Mouse (Mus musculus) spleen, adult 12 weeks (tissue): Measurements from ENCODE around the gene Mpc1.
"Not testable (repeated sequence)": the region's sequence is repeated elsewhere in the genome, so short reads cannot be mapped to it uniquely, and the experiment has no call there.

Experiments
- DNase-seq: peaks from one replicate; pipeline ENCODE4 v3.0.0; 2022; ENCODE audit warnings: low spot score

Gene Mpc1

DNA sequence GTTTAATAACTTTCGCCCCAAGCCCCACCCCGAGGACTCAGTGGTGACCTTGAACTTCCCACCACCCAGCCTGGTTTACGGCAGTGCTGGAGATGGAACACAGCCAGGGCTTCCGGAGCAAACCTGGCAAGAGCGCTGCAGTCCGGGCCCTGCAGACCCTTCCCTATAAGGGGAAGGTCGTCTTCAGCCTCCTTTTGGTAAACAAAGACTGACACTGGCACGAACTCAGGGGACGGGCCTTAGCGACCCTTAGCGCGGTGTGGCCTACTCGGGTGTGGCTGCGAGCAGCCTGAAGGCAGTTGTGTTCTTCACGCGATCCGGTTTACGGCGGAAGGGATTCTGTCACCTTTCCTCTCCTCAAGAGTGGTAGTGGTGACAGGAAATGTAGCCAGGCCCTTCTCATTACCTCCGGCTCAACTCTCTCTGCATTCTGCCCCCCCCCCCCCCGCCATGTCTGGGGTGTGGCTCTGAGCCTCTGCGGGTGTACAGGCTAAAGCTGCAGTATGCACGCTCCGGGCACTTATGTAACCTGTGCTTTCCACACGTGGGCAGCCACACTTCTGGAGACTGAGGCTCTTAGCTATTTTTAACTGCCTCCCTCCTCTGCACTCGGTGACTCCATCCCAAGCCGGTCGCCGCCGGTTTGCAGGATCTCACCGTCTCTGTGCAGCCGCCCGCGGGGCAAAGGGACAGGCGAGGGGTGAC is at the start of gene Mpc1:
TSS of gene Mpc1 (plus strand) at position 84 of the 705 bp plus-strand sequence.
- peak; percentile 33 for DNase-seq

DNA sequence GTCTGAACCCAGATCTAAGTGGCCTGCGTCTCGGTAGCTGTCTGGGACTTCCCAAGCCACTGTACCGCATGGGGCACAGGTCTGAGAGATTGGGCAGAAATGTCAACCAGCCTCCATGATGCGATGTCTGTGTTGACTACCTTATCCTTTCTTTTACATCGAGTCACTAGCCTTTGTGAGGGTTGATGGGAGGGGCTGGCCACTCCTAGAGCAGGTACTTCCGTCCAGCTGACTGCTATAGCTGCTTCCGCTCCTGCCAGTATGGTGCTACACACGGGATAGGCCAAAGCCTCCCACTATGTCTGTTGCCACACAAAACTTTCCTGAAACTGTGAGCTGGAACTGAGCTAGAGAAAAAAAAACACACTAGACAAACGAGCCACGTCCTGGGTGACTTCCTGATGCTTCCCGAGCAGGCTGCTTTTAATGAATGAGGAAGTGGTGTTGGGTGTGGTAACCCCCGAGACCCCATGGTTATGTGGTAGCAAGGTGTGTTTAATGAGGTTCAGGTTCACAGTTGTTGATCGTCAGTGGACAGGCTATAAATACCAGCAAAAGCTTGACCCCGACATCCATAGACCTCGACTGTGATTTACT is 49.0 kb upstream of the Mpc1 start:
- no peak for DNase-seq

DNA sequence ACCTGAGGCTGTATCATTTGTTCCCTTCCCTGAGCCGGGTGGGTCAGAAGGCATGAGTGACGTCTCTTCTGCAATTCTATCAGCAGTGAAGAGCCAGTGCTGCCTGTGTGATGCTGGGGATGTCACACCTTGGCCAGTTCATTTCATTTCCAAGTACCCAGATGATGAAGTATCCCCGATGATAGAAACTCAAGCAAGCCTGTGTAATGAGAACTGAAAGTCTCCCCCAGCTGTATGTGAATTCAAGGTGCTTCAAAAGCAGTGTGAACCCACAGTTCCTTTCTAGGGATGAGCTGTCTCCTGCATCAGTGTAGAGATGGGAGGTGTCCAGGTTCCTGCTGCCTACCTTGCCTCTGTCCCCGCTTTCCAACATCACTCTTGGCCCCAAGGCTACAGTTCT is 48.2 kb upstream of the Mpc1 start:
- DNase-seq, result no peak

DNA sequence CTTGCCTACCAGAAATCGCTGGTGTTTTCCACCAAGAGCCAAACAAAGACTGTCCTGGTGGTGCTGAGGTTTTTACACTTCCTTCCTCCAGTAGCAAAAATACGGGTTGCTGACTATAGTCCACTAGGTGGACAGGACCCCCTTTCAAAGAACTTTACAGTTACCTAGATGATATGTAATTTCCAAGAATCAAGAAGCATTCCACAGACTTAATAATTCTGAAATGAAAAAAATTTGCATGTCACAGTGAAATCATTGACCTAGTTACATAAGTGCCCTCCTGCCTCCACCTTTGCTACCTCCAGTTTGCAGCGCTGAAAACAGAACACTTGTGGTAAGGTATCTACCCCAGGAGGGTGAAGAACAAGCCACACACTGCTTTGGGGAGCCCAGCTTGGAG is 47.0 kb upstream of the Mpc1 start, which contains the start of gene Ccr6:
TSS of gene Ccr6 (plus strand) at position 301 of the 400 bp plus-strand sequence.
- no peak for DNase-seq

DNA sequence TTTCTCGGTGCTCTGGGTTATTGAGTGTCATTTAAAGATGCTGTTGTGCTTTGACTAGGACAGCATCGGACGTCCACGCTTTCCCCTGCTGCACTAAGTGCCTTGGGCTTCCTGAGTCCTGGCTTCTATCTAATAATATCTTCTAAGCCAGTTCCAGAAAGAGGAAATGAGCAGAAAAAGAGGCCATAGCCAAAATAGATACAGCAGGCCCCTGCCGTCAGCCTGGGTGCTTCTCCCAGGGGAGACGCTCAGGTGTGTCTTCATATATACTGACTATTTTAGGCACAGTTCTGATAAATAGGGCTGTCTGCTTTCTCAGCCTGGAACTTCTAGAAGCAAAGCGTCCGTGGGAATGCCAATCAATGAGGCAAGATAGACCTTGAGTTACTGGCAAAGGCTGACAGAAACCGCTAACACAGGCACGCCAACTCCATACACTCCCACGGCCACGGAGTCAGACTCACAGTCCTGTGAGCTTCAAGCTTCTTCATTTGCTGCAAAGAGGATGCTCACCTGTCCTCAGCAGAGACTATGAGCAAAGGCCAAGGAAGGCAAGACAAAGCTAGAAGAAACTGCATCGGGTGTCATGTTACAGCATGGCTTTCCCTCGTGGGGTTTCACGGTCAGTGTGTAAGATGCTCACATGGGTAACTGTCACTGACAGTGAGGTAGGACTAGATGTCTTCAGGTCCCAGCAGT is 44.5 kb upstream of the Mpc1 start:
- DNase-seq, result no peak

DNA sequence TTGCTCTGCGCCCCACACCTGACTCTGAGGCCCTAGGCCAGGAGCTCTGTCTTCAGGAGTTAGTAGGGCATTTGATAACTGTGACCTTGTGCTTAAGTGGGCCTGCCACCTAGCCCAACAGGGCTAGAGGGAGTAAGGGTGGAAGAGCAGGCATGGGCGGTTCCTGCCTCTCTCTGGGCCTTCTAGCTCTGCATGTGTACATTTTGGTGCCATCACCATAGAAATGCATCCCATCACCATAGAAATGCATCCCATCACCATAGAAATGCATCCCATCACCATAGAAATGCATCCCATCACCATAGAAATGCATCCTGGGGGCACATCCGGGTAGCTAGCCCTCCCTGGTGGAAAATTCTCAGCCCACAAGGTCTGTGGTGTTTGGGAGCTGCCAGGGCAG is 43.1 kb upstream of the Mpc1 start:
- no peak for DNase-seq

DNA sequence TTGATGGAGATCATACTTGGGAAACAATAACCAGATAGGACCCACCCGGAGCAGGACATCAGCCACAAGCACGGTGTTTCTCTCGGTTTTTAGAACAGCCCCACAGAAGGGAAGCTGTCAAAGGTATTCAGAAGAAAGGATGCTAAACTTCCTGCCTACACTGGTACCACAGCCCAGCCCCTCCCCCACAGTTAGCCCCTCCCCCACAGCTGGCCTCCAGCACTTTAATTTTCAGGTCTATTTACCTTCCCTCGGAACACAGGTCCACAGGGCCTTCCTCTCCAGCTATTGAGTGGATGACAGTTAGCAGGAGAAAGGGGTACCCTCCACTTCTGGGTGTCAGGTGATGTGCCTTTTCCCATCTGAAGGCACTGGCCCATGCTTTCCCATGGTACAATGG is 42.2 kb upstream of the Mpc1 start:
- no peak for DNase-seq

DNA sequence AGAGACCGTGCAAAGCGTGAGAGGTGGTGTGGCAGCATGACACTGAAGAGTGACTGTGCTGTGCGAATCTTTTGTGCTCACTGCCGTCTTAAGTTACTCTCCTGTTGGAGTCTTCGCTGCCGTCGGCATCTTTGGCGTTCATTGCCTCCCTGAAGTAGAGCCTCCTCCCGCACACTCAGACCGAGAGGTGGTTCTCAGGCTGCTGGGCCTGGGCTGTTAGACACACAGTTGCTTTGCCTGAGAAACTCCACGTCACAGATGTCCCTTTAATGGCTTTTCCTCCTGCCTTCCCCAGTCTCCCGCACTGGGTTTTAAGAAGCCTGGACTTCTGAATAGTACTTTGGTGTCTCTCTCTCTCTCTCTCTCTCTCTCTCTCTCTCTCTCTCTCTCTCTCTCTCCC is 41.1 kb upstream of the Mpc1 start:
- DNase-seq, result no peak

DNA sequence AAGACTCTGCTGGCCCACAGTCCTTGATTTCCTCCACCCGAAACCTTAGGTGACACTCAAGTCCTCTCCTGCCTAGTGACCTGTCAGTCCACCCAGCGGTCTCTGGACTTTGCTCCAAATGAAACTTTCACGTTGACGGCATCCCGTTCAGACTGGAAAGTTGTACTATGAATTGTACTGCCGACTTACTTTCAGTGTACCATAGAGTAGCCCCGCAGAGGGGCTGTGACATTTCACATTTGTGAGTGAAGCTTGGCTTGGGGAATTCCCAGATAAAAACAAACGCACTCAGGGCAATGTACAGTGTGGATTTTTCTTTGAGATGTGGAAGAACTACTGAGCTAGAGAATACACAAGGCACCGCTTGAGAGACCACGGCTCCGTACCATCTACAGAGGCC is 40.5 kb upstream of the Mpc1 start:
- DNase-seq, result no peak

DNA sequence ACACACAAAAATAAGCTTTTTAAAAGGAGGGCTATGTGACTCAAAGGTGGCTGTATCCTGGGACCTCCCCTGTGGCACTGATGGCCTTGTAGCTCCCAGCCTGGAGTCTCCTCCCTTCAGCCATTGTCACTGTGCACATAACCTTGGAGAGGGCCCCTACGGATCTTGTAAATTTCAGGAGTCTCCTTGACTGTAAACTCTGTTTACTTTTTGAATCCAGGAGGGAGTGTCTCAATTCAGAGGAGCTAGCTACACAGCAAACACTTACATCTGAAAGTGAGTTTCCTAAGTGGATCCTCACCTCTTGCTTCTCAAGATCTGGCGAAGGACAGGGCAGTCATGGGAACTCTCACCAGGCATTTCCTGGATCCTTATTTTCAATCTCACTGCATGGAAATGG is 38.6 kb upstream of the Mpc1 start:
- DNase-seq, result no peak

DNA sequence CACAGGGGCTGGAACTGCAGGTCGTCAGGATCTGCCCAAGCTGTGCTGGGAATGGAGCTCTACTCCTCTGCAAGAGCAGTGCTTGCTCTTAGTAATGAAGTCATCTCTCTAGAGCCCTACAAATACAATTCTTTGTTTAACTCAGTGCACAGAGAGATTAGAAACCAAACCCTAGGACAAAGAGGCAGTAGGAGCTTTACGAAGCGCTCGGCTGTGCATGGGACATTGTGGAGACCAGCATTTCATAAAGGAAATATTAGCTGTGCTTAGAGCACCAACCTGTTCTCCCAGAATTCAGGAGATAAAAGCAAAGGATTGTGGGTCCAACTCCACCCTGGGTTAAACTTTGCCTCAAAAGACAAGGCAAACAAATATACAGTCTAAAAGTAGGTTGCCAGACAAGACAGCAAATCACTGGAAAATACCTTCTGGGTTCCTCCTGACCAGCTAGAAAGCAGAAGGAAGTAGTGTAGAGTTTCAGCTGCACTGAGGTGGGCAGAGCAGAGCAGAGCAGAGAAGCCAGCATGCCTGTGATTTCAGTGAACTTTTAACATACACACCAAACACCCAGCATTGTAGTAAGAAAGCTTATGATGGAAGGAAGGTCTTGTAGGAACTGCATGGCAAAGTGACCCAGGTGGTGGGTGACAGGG is 36.5 kb upstream of the Mpc1 start:
- DNase-seq, result no peak

DNA sequence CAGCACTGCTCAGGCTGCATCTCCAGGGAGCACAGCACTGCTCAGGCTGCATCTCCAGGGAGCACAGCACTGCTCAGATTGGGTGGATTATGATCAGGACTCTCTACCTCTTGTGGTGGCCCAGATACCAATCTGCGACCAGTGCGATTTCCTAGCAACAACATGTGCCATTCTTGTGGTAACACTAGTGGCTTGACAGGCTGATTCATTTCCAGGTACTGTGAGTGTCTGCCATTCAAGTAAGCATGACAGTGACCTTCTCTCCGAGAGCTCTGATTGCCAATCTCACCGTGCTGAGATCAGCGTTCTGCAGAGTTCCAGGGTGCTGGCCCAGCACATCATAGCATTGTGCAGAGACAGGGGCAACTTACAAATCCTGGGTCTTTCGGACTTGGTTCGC is 31.0 kb upstream of the Mpc1 start:
- no peak for DNase-seq

DNA sequence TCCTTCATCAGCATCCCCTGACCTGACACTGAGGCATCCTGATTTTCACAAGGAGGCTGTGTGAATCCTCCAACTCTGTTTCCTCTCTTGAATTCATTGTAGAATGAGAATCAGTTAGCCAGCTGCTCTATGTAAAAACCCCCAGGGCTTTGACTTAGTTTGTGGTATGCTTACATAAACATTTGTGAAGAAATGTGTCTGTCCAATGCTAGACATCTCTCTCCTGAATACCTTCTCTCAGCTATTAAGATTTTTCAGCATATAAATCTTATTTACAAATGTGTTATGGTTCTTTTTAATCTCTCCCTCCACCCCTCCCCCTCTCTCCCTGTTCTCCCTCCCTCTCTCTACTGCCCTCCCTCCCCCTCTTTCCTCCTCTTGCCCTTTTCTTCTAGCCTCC is 28.4 kb upstream of the Mpc1 start:
- DNase-seq, result no peak

DNA sequence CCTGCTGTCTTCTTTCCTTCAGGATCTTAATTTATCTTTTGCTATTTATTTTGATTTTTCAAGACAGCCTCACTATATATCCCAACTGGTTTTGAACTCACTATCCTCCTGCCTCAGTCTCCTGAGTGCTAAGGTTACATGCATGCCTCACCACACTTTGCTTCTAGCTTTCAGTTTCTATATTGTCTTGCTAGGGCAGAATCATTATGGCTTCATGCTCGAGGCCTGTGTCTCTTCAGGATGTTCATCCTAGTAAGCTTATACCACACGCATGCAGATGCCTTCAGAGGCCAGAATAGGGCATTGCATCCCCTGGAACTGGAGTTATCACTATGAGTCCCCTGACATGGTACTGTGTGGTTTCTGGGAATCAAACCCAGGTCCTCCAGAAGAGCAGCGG is 27.8 kb upstream of the Mpc1 start:
- no peak for DNase-seq

DNA sequence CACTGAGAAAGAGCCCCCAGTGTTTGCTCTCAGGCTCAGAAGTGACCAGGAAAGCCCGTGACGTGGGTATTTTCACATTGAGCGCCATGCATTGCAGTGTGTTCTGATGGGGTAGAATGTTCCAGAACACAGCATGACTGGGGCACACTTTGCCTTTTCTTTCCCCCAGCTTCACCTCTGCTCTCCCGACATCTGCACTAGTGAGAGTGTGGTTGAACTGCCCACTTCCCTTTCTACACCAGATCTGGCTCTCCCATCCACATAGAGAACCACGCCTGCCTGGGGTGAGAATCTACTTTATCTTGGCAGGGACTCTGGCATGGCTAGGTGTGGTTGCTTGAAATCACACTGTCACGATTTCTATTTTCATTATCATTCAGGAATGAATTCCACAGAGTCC is 27.1 kb upstream of the Mpc1 start:
- DNase-seq, result no peak

DNA sequence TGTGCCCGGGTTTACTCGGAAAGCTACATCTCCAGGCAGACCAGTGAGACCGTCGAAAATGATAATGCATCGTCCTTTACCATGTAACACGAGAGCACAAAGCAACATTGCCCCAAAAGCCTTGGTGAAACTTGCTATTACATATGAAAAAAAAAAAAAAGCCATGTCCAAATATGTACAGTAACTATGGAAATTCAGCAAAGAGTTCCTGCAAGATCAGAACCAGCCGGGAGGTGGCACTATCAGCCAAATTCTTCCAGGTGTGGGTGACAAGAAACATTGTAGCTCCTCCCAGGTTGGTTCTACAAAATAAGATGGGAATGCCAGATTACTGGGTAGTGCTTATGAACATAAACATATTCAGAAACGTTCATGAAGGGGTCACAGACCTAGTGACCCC is 25.7 kb upstream of the Mpc1 start:
- no peak for DNase-seq

DNA sequence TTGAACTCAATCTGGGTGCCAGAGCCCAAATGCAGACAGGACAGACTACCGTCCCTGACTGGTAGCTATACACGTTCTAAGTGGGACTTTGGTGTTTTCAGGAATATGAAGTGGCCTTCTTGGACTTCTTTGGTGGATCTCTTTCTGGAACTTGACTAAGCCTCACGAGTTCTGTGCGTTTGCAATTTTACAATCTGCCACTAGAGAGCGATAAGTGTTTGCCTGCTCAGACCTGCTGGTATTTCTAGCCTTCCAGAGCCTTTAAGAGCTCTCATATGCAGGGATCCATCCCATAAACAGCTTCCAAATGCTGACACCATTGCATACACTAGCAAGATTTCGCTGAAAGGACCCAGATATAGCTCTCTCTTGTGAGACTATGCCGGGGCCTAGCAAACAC is 18.1 kb upstream of the Mpc1 start:
- DNase-seq, result not testable (repeated sequence)

DNA sequence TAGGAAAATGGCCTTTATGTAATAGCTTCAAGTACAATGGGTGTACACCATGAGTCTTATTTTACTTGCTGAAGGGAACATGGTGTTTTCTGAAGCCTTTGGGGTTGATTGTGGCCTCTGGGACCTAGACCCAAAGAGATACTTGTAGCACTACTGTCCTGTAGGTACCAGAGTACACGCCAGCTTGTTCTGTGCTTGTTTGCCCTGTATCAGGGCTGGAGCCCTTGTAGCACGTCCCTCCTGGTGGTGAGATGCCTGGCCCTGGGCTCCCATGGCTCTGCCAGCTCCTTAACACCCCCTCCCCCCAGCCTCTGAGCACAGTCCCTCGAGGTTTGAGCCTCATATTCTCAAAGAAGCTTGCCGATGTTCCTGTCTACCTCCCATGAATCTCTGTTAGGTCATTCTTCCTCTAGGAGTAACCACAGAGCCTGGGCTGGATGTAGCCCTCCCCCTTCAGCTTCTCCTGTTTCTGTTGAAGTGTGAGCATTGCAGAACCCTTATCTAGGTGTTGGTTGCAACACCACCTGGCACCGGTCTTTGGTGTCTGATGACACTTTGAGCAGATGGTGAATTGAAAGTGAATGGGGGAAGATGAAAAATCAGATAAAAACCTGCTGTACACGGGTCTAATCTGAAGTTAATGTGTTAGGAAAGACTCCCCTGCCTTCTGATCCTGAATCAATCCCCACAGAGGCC is 10.5 kb upstream of the Mpc1 start:
- DNase-seq, result no peak

DNA sequence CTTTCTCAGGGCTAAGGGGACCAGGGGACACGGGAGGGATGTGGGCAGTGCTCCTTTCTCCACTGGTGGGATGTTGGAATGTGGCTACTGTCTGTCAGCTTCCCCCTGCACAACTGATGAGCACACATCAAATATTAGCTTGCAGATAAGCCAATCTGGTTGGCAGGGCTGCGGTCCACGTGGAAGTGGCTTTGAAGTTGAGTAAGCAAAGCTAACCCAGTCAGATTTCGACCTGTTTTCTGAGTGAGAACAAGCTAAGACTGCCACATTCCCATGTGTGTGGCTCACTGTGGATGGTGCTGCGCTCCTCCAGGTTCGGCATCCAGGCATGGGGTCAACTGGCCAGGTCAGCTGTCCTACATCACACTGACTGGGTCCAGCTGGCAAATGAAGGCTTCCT is 9.8 kb upstream of the Mpc1 start:
- DNase-seq, result no peak

DNA sequence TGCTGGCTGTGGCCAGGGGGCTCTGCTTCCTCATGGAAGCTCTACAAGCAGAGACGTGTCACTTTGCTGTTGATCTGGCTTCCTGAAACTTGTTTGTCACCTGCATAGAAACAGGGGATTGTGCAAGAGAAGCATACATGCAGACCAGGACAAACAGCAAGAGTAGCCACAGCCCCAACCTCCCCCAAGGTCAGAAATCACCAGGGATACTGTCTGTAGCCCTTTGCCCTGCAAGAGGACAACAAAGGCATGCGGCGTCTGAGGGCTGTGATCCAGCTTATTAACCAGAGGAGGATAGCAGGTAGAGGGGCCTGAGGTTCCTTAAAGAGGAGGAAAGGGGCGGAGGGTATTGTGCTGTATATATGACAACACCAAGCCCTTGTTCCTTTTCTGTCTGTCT is 6.6 kb upstream of the Mpc1 start:
- no peak for DNase-seq

DNA sequence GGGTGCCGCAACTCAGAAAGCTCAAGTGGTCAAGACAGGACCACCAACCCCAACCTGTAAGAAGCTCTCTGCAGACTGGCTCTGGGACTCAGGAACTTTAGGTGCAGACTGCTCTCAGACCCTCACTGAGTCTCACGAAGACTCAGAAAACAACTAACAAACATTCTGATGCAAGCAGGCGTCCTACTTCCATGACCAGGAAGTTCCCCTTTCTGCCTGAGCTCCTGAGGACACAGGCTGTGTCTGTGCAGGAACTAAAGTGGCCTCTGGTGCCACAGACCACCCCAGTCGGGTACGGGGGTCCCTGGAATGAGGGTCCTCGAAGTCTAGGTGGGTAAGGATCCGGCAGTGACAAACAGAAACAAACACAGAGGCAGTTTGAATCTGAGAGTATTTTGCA is 6.0 kb upstream of the Mpc1 start:
- no peak for DNase-seq

DNA sequence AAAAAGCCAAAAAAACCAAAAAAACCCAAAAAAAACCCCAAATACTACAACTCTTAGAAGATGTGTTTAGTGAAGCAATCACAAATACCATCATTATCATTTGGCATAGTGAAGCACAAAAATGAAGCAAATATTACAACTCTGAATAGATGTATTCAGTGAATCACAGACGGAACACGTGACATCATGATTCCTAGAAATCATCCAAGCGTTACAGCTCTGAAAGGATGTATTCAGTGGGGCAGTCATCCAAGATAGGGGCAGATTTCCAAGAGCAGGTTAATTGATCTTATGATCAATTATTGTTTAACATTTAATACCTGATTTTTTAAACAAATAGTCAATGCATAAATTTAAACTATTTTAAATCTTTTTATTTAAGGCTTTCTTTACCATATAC is 5.4 kb upstream of the Mpc1 start:
- DNase-seq, result no peak
